Mouse (Mus musculus) heart, adult 2 months (tissue): ENCODE measurements at regions not wholly inside any gene's neighbourhood (a gene's known extent, or its start where the extent isn't known, plus 50 kb on each side); places are given as distances from the start of the nearest gene placed in this dataset.

Source experiments
- DNase-seq, 2 experiments: peaks; one replicate each; pipeline ENCODE4 v3.0.0; 2021
- H3K27ac ChIP-seq: fragments of 200-600 bp; 2 replicates; pipeline ENCODE4 v1.8.1; 2022
- H3K27me3 ChIP-seq: fragments of 200-500 bp; 2 replicates; pipeline ENCODE4 v1.6.1; 2012; ENCODE audit warnings: mild to moderate bottlenecking, low read length, inconsistent platforms, mixed read lengths; ENCODE audit not compliant: control insufficient read depth, insufficient read depth
- H3K36me3 ChIP-seq: fragments of 200-500 bp; 2 replicates; pipeline ENCODE4 v1.6.1; 2012; ENCODE audit warnings: low read length, inconsistent platforms; ENCODE audit not compliant: control insufficient read depth, insufficient read depth
- H3K4me1 ChIP-seq: fragments of 200-500 bp; 2 replicates; pipeline ENCODE4 v1.6.1; 2011; ENCODE audit warnings: low read length; ENCODE audit not compliant: control insufficient read depth, insufficient read depth
- H3K4me3 ChIP-seq: fragments of 200-600 bp; 2 replicates; pipeline ENCODE4 v1.8.1; 2022
- H3K79me2 ChIP-seq: fragments of 200-500 bp; replicated peaks from 2 replicates; pipeline ENCODE4 v1.6.1; 2012; ENCODE audit warnings: mild to moderate bottlenecking, inconsistent platforms, low read length, moderate library complexity, mixed read lengths; ENCODE audit not compliant: control insufficient read depth, insufficient read depth
- H3K9ac ChIP-seq: fragments of 200-500 bp; 2 replicates; pipeline ENCODE4 v1.6.1; 2012; ENCODE audit warnings: low read depth, mild to moderate bottlenecking, control low read depth, inconsistent platforms, low read length, mixed read lengths
- CTCF ChIP-seq: fragments of 200-600 bp; IDR thresholded peaks from 2 replicates; pipeline ENCODE4 v1.8.1; 2022; ENCODE audit warnings: antibody characterized with exemption, mild to moderate bottlenecking, moderate library complexity
- EP300 ChIP-seq: fragments of 200-500 bp; IDR thresholded peaks from 2 replicates; pipeline ENCODE4 v1.6.1; 2011; ENCODE audit warnings: low read depth, low read length, control low read depth; ENCODE audit not compliant: insufficient read depth
- POLR2A ChIP-seq: fragments of 200-500 bp; IDR thresholded peaks from 2 replicates; pipeline ENCODE4 v1.6.1; 2011; ENCODE audit warnings: mild to moderate bottlenecking, low read depth, low read length, control low read depth; ENCODE audit not compliant: insufficient read depth
- WGBS: fragments of 180-500 bp; shearing (Covaris S2); methylation state at CpG from one replicate; pipeline ENCODE4 v1.1.7; 2018; 5-methylcytosine and 5-hydroxymethylcytosine counted together
- intact Hi-C: fragments of 180-260 bp; cut with DNase I; formaldehyde crosslinking; loops from one replicate; pipeline ENCODE4 v1.15.1; 2025

- DNase-seq, result no peak
- Histone ChIP-seq H3K4me1 (no peaks in the 10 kb centered on the region), H3K4me3 (no peak overlapping the region), H3K27ac (no peak overlapping the region), H3K36me3 (no peaks in the 10 kb centered on the region), H3K27me3 (no peaks in the 10 kb centered on the region), H3K79me2 (no peaks in the 10 kb centered on the region), H3K9ac (no peak overlapping the region)
- TF ChIP-seq POLR2A (no peak), EP300 (no peak), CTCF (no peak)
- 78% methylated on average over 3 of the region's 3 CpGs for WGBS
- intact Hi-C loops, result no loop called here
These were observed 283.4 kb downstream of the Kctd12 start for GRCm38 (mm10) chr14:102699015-102699414.

DNA sequence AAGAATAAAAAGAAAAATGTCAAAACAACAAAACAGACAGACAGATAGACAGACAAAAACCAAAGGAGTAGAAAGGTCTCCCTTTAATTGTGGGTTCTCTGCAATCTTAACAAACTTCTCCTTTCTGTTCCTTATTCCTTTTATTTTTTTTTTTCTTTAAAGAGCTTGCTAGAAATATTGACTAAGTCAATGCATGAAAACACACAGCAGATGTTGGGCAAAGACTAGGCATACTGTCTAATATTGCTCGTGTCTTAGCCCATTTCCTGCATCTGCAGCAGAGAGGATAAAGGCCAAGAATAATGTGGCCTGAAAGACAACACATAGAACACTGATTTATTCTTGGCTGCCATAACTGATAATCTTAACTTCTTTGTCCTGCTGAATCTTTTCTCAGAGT, 295.6 kb downstream of the Kctd12 start:
- H3K27me3 ChIP-seq, result no peaks in the 10 kb centered on the region
- no peak for DNase-seq
- H3K27ac ChIP-seq, result no peak overlapping the region
- no peak for TF ChIP-seq POLR2A
- TF ChIP-seq CTCF, result no peak
- no peak for TF ChIP-seq EP300
- H3K9ac ChIP-seq, result no peak overlapping the region
- no peak overlapping the region for H3K4me3 ChIP-seq
- WGBS, result 26% methylated on average over 1 of the region's 1 CpGs
- H3K4me1 ChIP-seq, result no peaks in the 10 kb centered on the region
- intact Hi-C loops, result no loop called here
- no peaks in the 10 kb centered on the region for H3K79me2 ChIP-seq
- no peaks in the 10 kb centered on the region for H3K36me3 ChIP-seq

- no peak for DNase-seq
- WGBS, result 71% methylated on average over 5 of the region's 5 CpGs
- TF ChIP-seq EP300 (no peak), POLR2A (no peak), CTCF (no peak)
- no peaks in the 10 kb centered on the region for H3K27me3 ChIP-seq
- intact Hi-C loops, result no loop called here
- H3K36me3 ChIP-seq, result no peaks in the 10 kb centered on the region
- H3K4me3 ChIP-seq, result no peak overlapping the region
- no peak overlapping the region for H3K9ac ChIP-seq
- H3K79me2 ChIP-seq, result no peaks in the 10 kb centered on the region
- H3K27ac ChIP-seq, result no peak overlapping the region
- no peaks in the 10 kb centered on the region for H3K4me1 ChIP-seq
These were observed 305.9 kb downstream of the Kctd12 start for GRCm38 (mm10) chr14:102676582-102676981.

- H3K4me3 ChIP-seq, result no peak overlapping the region
- WGBS, result 74% methylated on average over 5 of the region's 5 CpGs
- no peak overlapping the region for H3K27ac ChIP-seq
- H3K9ac ChIP-seq, result no peak overlapping the region
- intact Hi-C loops, result no loop called here
- DNase-seq, result no peak
- TF ChIP-seq EP300, result no peak
- no peaks in the 10 kb centered on the region for H3K27me3 ChIP-seq
- H3K36me3 ChIP-seq, result no peaks in the 10 kb centered on the region
- no peaks in the 10 kb centered on the region for H3K79me2 ChIP-seq
- no peaks in the 10 kb centered on the region for H3K4me1 ChIP-seq
These were observed 307.8 kb downstream of the Kctd12 start for GRCm38 (mm10) chr14:102674635-102675034.

- Histone ChIP-seq H3K4me3 (no peak overlapping the region), H3K9ac (no peak overlapping the region), H3K79me2 (no peaks in the 10 kb centered on the region), H3K27ac (no peak overlapping the region), H3K27me3 (no peaks in the 10 kb centered on the region), H3K4me1 (no peaks in the 10 kb centered on the region), H3K36me3 (no peaks in the 10 kb centered on the region)
- intact Hi-C loops, result no loop called here
- no peak for DNase-seq
- WGBS, result 88% methylated on average over 5 of the region's 5 CpGs
- TF ChIP-seq CTCF (no peak), POLR2A (no peak), EP300 (no peak)
These were observed 308.7 kb downstream of the Kctd12 start for GRCm38 (mm10) chr14:102673724-102674123.

DNA sequence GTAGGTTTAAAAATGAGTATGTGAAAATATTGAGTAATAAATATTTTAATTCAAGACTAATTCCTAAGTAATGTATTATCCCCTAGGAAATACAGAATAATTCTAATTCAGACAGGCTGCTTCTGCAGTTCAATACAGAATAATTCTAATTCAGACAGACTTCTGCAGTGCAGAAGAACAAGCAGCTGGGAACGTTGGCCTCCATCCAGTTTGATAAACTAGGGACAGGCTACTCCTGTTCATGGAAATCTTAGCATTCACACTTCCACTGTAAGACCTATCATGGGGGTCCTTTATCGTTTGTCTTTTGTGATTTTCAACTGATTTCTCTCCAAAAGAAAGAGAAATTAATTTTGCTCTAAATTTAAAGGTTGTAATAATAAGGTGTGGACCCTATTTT, 319.2 kb downstream of the Kctd12 start:
- no peaks in the 10 kb centered on the region for H3K36me3 ChIP-seq
- no peak overlapping the region for H3K27ac ChIP-seq
- H3K27me3 ChIP-seq, result no peaks in the 10 kb centered on the region
- H3K4me3 ChIP-seq, result no peak overlapping the region
- no peak overlapping the region for H3K9ac ChIP-seq
- TF ChIP-seq CTCF (no peak), POLR2A (no peak), EP300 (no peak)
- DNase-seq, result no peak
- H3K4me1 ChIP-seq, result no peaks in the 10 kb centered on the region
- intact Hi-C loops, result no loop called here
- no peaks in the 10 kb centered on the region for H3K79me2 ChIP-seq
- WGBS, result 23% methylated on average over 2 of the region's 2 CpGs

DNA sequence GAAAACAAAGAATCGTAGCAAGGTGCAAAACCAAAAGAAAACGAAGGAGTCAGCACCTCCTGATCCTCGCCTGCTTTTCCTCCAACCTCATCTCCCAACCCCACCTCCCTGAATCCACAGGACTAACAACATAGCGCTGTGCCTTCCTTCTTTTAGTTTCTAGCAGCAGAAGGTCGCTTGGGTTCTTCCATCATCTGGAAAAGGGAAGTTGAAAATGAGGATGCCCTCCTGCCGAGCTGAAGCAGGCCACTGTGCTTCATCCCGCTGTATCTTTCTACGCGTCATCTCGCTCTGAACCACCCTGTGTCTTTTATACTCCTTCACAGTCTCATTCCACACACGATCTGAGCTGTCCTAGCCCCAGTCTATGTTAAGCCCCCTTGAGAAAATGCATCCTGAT, 322.1 kb downstream of the Kctd12 start:
- H3K27ac ChIP-seq, result no peak overlapping the region
- no peak for DNase-seq
- no peaks in the 10 kb centered on the region for H3K4me1 ChIP-seq
- H3K36me3 ChIP-seq, result no peaks in the 10 kb centered on the region
- WGBS, result 78% methylated on average over 11 of the region's 11 CpGs
- TF ChIP-seq POLR2A, result no peak
- TF ChIP-seq EP300, result no peak
- no peak for TF ChIP-seq CTCF
- H3K27me3 ChIP-seq, result no peaks in the 10 kb centered on the region
- H3K79me2 ChIP-seq, result no peaks in the 10 kb centered on the region
- no peak overlapping the region for H3K9ac ChIP-seq
- intact Hi-C loops, result no loop called here
- H3K4me3 ChIP-seq, result no peak overlapping the region
